Mouse (Mus musculus): ENCODE measurements at regions not wholly inside any gene's neighbourhood (a gene's known extent, or its start where the extent isn't known, plus 50 kb on each side); places are given as distances from the start of the nearest gene placed in this dataset.

DNA sequence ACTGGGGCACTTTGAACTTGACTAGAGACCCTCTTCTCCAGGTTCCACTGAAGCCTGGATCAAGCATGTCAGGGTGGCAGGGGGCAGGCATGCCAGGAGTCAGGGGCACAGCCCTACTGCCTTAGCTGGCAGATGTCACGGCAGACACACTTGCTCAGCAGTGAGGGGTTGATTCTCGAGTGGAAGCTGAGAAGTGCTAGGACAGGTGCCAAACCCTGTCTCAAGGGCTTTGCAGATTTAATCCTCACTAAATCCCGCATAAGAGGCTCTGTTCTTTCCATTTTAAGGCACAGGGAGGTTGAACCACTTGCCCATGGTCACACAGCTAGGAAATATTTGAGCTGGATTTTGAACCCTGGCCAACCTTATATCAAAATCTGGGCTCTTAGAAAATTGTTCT lies 223.5 kb upstream of the Mvb12b start:
- no peaks in the 10 kb centered on the region for H3K4me1 ChIP-seq (ENCODE audit: control insufficient read depth, insufficient read depth, low read length)
- 54% methylated on average over 3 of the region's 3 CpGs for WGBS
- H3K27ac ChIP-seq (ENCODE audit: control insufficient read depth, insufficient read depth, low read depth, low read length, poor library complexity): no peak overlapping the region
- H3K4me3 ChIP-seq (replicated peaks; ENCODE audit: control insufficient read depth, low read depth, low read length): no peak overlapping the region
- TF ChIP-seq POLR2A (IDR thresholded peaks at IDR 0.05; ENCODE audit: borderline replicate concordance, control insufficient read depth, low read depth, low read length) (no peak), CTCF (IDR thresholded peaks at IDR 0.05; ENCODE audit: control insufficient read depth, insufficient read depth, low read length) (no peak)

DNA sequence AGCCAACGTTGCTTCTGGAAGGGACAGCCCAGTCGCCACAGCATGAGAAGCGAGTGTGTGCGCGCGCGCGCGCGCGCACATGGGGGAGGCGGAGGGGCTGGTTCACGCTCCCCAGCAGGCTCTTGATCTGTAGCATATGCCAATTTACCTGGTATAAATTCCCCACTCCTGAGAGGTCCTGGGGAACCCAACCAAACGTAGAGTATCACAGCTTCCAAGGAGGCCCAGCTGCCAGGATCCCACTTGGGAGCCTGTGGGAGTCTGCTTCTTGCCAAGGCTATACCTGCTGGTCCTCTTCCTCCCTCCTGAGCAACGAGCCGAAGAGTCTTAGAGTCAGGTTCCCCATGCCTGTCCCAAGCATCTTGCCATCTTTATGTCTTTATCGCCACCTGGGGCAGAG lies 222.8 kb upstream of the Mvb12b start:
- TF ChIP-seq CTCF (IDR thresholded peaks at IDR 0.05; ENCODE audit: control insufficient read depth, insufficient read depth, low read length): no peak
- TF ChIP-seq POLR2A (IDR thresholded peaks at IDR 0.05; ENCODE audit: borderline replicate concordance, control insufficient read depth, low read depth, low read length): no peak
- Histone ChIP-seq H3K4me3 (replicated peaks; ENCODE audit: control insufficient read depth, low read depth, low read length) (no peak overlapping the region), H3K4me1 (ENCODE audit: control insufficient read depth, insufficient read depth, low read length) (no peaks in the 10 kb centered on the region), H3K27ac (ENCODE audit: control insufficient read depth, insufficient read depth, low read depth, low read length, poor library complexity) (no peak overlapping the region)
- WGBS: 76% methylated on average over 17 of the region's 17 CpGs

DNA sequence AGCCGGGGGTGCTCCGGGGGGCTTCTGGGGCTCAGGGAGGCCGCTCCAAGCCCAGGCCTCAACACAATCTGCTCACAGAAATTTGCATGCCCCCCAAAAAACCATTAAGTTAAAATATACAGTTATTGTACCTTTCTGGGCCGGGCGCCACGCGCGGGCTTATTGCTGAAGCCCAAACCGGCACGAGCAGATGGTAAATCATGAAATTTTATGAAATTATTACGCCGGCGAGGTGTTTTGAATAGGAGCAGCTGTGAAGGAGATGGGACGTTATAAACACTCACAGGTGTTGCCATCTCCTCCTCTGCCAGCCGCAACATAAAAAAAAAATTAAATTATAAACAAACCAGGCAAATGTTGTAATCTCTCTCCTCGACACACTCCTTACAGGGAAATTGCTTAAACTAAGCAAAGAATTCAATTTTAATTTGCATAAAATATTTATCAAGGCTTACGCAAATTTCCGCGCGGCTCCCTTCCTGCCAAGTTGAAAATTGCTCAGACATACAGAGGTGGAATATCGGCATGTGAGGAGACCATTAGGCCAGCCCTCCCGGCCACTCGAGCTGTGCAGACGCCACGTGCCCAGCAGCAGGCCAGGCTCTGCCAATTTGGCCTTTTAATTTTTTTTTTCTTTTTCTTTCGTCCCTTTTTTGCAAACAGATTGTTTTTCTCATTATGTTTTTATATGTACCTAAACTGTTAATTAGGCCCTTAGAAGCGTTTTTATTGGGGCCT lies 220.0 kb upstream of the Mvb12b start:
- Histone ChIP-seq H3K27ac (ENCODE audit: control insufficient read depth, insufficient read depth, low read depth, low read length, poor library complexity) (no peak overlapping the region), H3K4me1 (ENCODE audit: control insufficient read depth, insufficient read depth, low read length) (no peaks in the 10 kb centered on the region), H3K4me3 (replicated peaks; ENCODE audit: control insufficient read depth, low read depth, low read length) (no peak overlapping the region)
- 83% methylated on average over 27 of the region's 27 CpGs for WGBS
- TF ChIP-seq POLR2A (IDR thresholded peaks at IDR 0.05; ENCODE audit: borderline replicate concordance, control insufficient read depth, low read depth, low read length): no peak
- TF ChIP-seq CTCF (IDR thresholded peaks at IDR 0.05; ENCODE audit: control insufficient read depth, insufficient read depth, low read length): no peak

DNA sequence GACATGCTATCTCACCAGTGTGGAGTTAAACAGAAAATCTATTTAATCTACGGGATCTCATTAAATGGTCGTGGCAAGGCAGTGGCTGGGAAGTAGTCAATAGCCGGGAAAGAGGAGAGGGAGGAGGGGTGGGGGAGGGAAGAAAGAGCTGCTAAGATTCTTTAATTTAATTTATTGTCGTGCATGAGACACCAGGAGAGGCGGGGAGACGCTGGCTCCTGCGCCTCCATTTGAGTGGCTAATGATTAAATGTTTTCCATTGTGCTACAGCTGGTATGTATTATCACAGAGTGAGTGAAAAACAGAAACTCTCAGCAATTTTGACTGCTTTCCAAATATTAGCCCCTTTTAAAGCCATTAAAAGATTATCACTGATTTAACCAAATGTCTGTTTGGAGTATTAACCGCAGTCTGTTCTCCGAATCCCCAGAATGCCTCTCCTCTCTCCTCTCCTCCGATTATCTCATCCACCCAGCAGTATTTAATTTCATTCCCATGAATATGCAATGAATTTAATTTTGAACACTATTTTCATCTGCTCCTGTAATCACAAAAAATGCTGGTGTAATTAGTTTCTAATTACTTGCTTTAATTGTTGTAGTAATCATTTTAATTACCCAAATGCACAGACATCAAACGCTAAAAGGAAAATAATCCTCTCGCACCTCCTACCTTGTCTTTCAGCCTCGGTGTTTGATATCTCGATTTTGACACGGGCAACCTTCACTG lies 219.3 kb upstream of the Mvb12b start:
- TF ChIP-seq POLR2A (IDR thresholded peaks at IDR 0.05; ENCODE audit: borderline replicate concordance, control insufficient read depth, low read depth, low read length): no peak
- TF ChIP-seq CTCF (IDR thresholded peaks at IDR 0.05; ENCODE audit: control insufficient read depth, insufficient read depth, low read length): no peak
- no peak overlapping the region for H3K4me3 ChIP-seq (replicated peaks; ENCODE audit: control insufficient read depth, low read depth, low read length)
- H3K27ac ChIP-seq (ENCODE audit: control insufficient read depth, insufficient read depth, low read depth, low read length, poor library complexity): no peak overlapping the region
- WGBS: 78% methylated on average over 15 of the region's 15 CpGs
- H3K4me1 ChIP-seq (ENCODE audit: control insufficient read depth, insufficient read depth, low read length): no peaks in the 10 kb centered on the region

DNA sequence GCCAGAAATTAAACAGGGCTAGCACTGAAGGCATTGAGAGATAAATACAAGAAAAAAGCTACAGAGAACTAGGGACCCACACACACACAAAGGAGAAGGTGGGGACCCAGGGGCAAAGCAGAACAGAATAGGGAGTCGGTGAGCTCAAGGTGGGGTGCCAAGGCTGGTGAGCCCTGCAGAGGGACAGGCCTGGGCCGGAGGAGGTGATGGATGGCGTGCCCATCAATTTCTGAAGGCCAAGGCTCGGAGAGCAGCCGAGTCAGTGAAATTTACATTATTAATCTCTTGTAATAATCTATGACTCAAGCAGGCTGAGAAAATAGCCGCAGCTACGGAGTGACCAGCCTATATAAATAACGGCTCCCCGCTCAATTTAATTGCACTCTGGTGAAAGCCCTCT lies 218.5 kb upstream of the Mvb12b start:
- no peak overlapping the region for H3K4me3 ChIP-seq (replicated peaks; ENCODE audit: control insufficient read depth, low read depth, low read length)
- no peak overlapping the region for H3K27ac ChIP-seq (ENCODE audit: control insufficient read depth, insufficient read depth, low read depth, low read length, poor library complexity)
- WGBS: 84% methylated on average over 9 of the region's 9 CpGs
- H3K4me1 ChIP-seq (ENCODE audit: control insufficient read depth, insufficient read depth, low read length): no peaks in the 10 kb centered on the region
- TF ChIP-seq CTCF (IDR thresholded peaks at IDR 0.05; ENCODE audit: control insufficient read depth, insufficient read depth, low read length) (no peak), POLR2A (IDR thresholded peaks at IDR 0.05; ENCODE audit: borderline replicate concordance, control insufficient read depth, low read depth, low read length) (no peak)

DNA sequence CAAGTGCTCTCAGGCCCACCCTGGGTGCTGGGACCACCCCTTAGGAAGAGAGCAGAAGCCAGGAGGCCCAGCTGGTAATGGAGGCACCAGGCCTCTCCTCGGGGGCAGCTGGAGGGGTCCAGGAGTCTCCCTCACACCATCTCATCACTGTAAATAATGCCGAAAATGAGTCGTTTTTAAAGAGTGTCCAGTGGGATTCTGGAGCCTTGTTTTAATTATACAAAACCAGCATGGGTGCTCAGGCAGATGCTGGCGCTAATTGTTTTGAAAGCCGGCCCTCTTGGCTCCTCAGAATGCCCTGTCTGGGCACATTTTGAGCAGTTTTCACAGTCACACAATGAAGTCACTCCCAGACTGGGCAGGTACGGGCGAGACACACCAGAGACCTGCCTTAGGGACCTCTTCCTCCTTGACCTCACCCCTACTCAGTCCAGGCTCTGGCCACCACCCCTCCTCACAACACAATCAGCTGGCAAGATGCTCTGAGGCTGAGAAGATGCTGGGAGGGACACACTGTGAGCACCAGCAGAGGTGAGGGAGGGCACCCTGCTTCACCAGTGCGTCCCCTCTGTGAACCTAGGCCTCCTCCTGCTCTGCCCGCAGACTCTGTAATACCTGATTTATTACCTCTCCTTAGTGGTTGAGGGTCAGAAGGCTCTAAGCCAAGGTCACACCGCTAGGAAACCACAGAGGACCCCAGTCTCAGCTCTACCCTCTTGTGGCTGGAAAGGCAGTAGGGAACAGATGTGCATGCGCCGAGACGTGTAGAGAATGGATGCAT lies 217.7 kb upstream of the Mvb12b start:
- Histone ChIP-seq H3K4me3 (replicated peaks; ENCODE audit: control insufficient read depth, low read depth, low read length) (no peak overlapping the region), H3K27ac (ENCODE audit: control insufficient read depth, insufficient read depth, low read depth, low read length, poor library complexity) (no peak overlapping the region), H3K4me1 (ENCODE audit: control insufficient read depth, insufficient read depth, low read length) (no peaks in the 10 kb centered on the region)
- no peak for TF ChIP-seq POLR2A (IDR thresholded peaks at IDR 0.05; ENCODE audit: borderline replicate concordance, control insufficient read depth, low read depth, low read length)
- TF ChIP-seq CTCF (IDR thresholded peaks at IDR 0.05; ENCODE audit: control insufficient read depth, insufficient read depth, low read length): no peak
- WGBS: 55% methylated on average over 13 of the region's 13 CpGs

DNA sequence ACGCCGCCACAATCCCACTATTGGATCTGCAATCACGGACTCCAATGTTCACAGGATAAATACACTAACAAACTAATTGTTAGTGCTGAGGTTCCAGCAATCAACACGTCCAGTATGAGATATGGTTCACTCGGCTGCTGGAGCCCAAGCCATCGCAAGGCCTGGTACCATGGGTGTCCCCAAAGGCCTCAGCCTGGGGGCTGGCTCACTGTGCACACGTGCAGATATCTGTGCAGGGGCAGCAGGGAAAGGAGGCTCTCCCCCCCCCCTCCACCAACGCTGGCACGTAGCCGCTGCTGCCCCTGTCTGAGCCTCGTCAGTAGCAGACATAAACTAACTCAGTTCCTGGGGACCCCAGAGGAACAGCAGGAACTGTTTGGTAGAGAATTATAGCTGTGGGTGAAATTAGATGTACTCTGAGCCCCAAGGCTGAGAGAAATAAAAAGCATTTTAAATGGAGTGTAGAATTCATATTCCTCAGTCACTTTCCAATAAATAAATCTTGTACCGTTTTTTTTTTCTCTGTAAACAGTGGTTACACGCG lies 210.3 kb upstream of the Mvb12b start:
- TF ChIP-seq POLR2A (IDR thresholded peaks at IDR 0.05; ENCODE audit: borderline replicate concordance, control insufficient read depth, low read depth, low read length) (no peak), CTCF (IDR thresholded peaks at IDR 0.05; ENCODE audit: control insufficient read depth, insufficient read depth, low read length) (no peak)
- WGBS: 71% methylated on average over 14 of the region's 14 CpGs
- no peaks in the 10 kb centered on the region for H3K4me1 ChIP-seq (ENCODE audit: control insufficient read depth, insufficient read depth, low read length)
- H3K27ac ChIP-seq (ENCODE audit: control insufficient read depth, insufficient read depth, low read depth, low read length, poor library complexity): no peak overlapping the region
- H3K4me3 ChIP-seq (replicated peaks; ENCODE audit: control insufficient read depth, low read depth, low read length): no peak overlapping the region

DNA sequence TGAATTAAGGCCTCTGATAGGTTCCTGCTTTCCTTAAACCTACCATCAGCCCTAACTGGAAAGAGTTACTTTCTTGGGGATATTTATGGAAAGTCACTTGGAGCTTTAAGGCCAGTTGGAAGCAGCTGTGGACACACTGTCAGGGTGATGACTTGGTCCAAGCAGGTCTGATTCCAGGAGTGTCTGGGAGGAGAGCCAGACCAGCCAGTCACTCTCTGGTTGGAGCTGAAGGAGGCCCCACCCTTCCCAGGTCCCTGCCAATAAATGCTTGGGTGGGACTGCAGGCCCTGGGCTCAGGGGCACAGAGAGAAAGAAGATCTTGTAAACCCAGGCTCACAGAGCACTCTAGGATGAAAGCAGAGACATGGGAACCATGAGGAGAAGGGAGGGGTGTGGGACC lies 208.8 kb upstream of the Mvb12b start:
- Histone ChIP-seq H3K4me1 (ENCODE audit: control insufficient read depth, insufficient read depth, low read length) (no peaks in the 10 kb centered on the region), H3K4me3 (replicated peaks; ENCODE audit: control insufficient read depth, low read depth, low read length) (no peak overlapping the region), H3K27ac (ENCODE audit: control insufficient read depth, insufficient read depth, low read depth, low read length, poor library complexity) (no peak overlapping the region)
- TF ChIP-seq CTCF (IDR thresholded peaks at IDR 0.05; ENCODE audit: control insufficient read depth, insufficient read depth, low read length) (no peak), POLR2A (IDR thresholded peaks at IDR 0.05; ENCODE audit: borderline replicate concordance, control insufficient read depth, low read depth, low read length) (no peak)

Data from bone marrow, adult 2 months (tissue).